In genomic region chr10:81645391-81645790, GRCm38 (mm10) we compare ENCODE assay signal across 8 mouse cellular contexts.
"Had no signal": no experiment of that assay in that cellular context is flagged by ENCODE, and none has a peak within 500 bp of the region (broad histone marks: within the 10 kb centered on the region; RNA-seq: fewer than 3 reads in every experiment).

No protein-coding gene starts in this region.

- DNase-seq: kidney, postnatal 4 days; liver; liver, embryonic 13.5 days; lung, postnatal 14 days; right cerebral cortex, postnatal 14 days; thymus, postnatal 25 days had no signal

- ATAC-seq: intestine, postnatal 0 days; liver, postnatal 0 days had no signal
